Mouse (Mus musculus) midbrain, embryonic 13.5 days (tissue): ENCODE data around the gene Ttn. TPM values are rescaled to one million over a fixed set of nuclear protein-coding genes. Genes with fewer than 3 reads are reported as not detected.

Experiments used
- ATAC-seq: fragments of 200-750 bp; cut with Nextera tagmentation; 2 replicates; pipeline ENCODE4 v1.8.0; 2017; ENCODE audit warnings: mild to moderate bottlenecking, moderate TSS enrichment, moderate library complexity
- H3K27ac ChIP-seq: fragments of 300-500 bp; sonication (generic); 2 replicates; pipeline ENCODE4 v1.5.1; 2015; ENCODE audit warnings: inconsistent platforms, mild to moderate bottlenecking, moderate library complexity
- H3K27me3 ChIP-seq: fragments of 300-500 bp; sonication (generic); 2 replicates; pipeline ENCODE4 v1.6.1; 2015; ENCODE audit warnings: mild to moderate bottlenecking, inconsistent platforms
- H3K36me3 ChIP-seq: fragments of 300-500 bp; sonication (generic); 2 replicates; pipeline ENCODE4 v1.6.1; 2015; ENCODE audit warnings: mild to moderate bottlenecking, inconsistent platforms
- H3K4me1 ChIP-seq: fragments of 300-500 bp; sonication (generic); replicated peaks from 2 replicates; pipeline ENCODE4 v1.6.1; 2015; ENCODE audit warnings: inconsistent platforms
- H3K4me2 ChIP-seq: fragments of 300-500 bp; sonication (generic); replicated peaks from 2 replicates; pipeline ENCODE4 v1.6.1; 2015; ENCODE audit warnings: moderate library complexity, mild to moderate bottlenecking, inconsistent platforms
- H3K4me3 ChIP-seq: fragments of 300-500 bp; sonication (generic); replicated peaks from 2 replicates; pipeline ENCODE4 v1.5.1; 2015; ENCODE audit warnings: mild to moderate bottlenecking, inconsistent platforms
- H3K9ac ChIP-seq: fragments of 300-500 bp; sonication (generic); replicated peaks from 2 replicates; pipeline ENCODE4 v1.6.1; 2015; ENCODE audit warnings: mild to moderate bottlenecking, inconsistent platforms
- H3K9me3 ChIP-seq: fragments of 300-500 bp; sonication (generic); 2 replicates; pipeline ENCODE4 v1.6.1; 2016; ENCODE audit warnings: mild to moderate bottlenecking, inconsistent platforms
- WGBS: fragments of 180-500 bp; shearing (Covaris S2); methylation state at CpG from one replicate; pipeline ENCODE4 v1.1.7; 2015; 5-methylcytosine and 5-hydroxymethylcytosine counted together
- polyA plus RNA-seq: library from polyadenylated mRNA; unstranded; fragments of >200 nt; fragmentation: Nextera tagmentation; extraction: Ambion mirVana; gene quantifications from 2 replicates; pipeline ENCODE4 v1.2.1, GENCODE M21; 2015

Gene Ttn
- polyA plus RNA-seq, 1 experiment from 2014 or later: 0.30 TPM

GRCm38 (mm10) chr2:76762154-76762553, 220.2 kb downstream of the Ttn start:
- 96% methylated on average over 6 of the region's 6 CpGs for WGBS
- no peaks in the 10 kb centered on the region for H3K36me3 ChIP-seq

GRCm38 (mm10) chr2:76756461-76756860, 225.9 kb downstream of the Ttn start:
- 95% methylated on average over 15 of the region's 15 CpGs for WGBS
- peaks cover 20% of the 10 kb centered on the region for H3K9me3 ChIP-seq
- no peak for ATAC-seq

More at GRCm38 (mm10) chr2:76762154-76762553, 220.2 kb downstream of the Ttn start:
- no peak for ATAC-seq
- Histone ChIP-seq H3K4me1 (no peaks in the 10 kb centered on the region), H3K9ac (no peak overlapping the region), H3K27me3 (no peaks in the 10 kb centered on the region), H3K4me2 (no peak overlapping the region), H3K9me3 (peaks cover 11% of the 10 kb centered on the region), H3K4me3 (no peak overlapping the region), H3K27ac (no peak overlapping the region)

DNA sequence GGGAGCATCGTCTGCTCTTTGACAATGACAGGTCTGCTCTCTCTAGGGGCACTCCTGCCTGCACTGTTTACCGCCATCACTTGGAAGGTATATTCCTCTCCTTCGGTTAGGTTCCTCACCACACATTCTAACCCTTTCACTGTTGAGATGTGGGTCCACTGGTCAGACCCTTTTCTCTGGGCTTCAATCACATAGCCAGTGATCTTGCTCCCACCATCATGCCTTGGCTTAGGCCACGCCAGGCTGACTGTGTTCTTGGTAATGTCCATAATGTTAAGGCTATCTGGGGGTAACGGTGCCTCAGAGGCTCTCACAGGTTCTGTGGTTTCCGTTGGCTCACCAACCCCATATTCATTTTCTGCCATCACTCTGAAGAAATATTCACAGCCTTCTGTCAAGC, 230.4 kb downstream of the Ttn start:
- no peak overlapping the region for H3K4me3 ChIP-seq

More at GRCm38 (mm10) chr2:76756461-76756860, 225.9 kb downstream of the Ttn start:
- no peaks in the 10 kb centered on the region for H3K4me1 ChIP-seq
- no peak overlapping the region for H3K27ac ChIP-seq
- H3K4me2 ChIP-seq: no peak overlapping the region
- no peak overlapping the region for H3K4me3 ChIP-seq
- H3K36me3 ChIP-seq: no peaks in the 10 kb centered on the region
- H3K27me3 ChIP-seq: no peaks in the 10 kb centered on the region
- H3K9ac ChIP-seq: no peak overlapping the region

DNA sequence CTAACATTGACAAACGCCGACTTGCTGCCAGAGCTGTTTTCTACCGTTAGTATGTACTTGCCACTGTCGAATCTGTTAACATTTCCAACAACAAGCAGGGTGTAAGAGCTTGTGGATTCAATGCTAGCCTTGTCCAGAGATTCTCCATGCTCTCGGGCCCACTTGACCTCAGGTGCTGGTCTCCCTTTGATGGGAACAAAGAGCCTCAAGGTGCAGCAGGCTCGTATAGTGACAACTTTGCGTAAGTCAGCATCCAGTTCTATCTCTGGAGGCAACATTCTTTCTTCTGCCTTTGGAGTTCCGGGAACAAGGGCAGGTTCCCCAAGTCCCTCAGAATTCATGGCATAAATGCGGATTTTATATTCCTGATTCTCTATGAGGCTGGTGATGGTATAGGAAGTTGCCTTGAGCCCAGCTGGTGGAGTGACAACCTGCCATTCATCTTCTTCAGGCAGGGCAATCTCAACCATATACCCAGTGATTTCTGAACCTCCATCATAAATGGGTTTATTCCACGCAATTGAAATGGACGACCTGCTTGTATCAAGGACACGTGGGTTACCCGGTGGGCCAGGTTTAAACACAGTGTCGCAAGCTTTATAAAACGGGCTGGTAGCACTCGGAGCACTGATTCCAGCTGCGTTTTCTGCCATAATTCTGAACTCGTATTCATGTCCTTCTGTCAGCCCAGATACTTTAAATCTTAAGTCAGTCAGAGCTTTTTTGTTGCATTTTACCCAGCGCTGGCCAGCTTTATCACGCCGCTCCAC, 232.8 kb downstream of the Ttn start:
- Histone ChIP-seq H3K4me3 (no peak overlapping the region), H3K36me3 (no peaks in the 10 kb centered on the region; the same call in 1 of the 2 replicates), H3K27me3 (no peaks in the 10 kb centered on the region), H3K9ac (no peak overlapping the region), H3K9me3 (peaks cover 20% of the 10 kb centered on the region; the same call in 1 of the 2 replicates), H3K27ac (no peak overlapping the region), H3K4me1 (no peaks in the 10 kb centered on the region), H3K4me2 (no peak overlapping the region)
- ATAC-seq: no peak
- 95% methylated on average over 21 of the region's 21 CpGs for WGBS

More for the DNA sequence above, 230.4 kb downstream of the Ttn start:
- WGBS: 90% methylated on average over 6 of the region's 6 CpGs
- no peaks in the 10 kb centered on the region for H3K4me1 ChIP-seq
- no peak overlapping the region for H3K27ac ChIP-seq
- H3K9me3 ChIP-seq: peaks cover 20% of the 10 kb centered on the region
- no peak overlapping the region for H3K9ac ChIP-seq
- H3K36me3 ChIP-seq: no peaks in the 10 kb centered on the region; the same call in 1 of the 2 replicates
- no peak overlapping the region for H3K4me2 ChIP-seq
- H3K27me3 ChIP-seq: no peaks in the 10 kb centered on the region
- no peak for ATAC-seq

DNA sequence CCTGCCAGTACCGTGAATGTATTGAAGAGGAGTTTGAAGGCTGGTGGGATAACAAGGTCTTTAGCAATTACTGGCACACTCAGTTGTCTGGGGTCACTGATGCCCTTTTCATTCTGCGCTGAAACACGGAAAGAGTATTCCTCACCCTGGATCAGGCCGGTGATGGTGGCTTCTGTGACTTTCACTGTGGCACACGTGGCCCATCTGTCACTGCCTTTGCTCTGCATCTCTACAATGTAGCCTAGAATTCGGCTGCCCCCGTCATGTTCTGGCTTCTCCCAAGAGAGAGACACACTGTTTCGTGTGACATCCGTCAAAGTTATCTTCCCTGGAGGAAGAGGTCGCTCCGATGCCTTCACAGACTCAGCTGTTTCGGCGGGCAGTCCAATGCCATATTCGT, 233.7 kb downstream of the Ttn start:
- Histone ChIP-seq H3K4me3 (no peak overlapping the region), H3K4me2 (no peak overlapping the region), H3K9ac (no peak overlapping the region), H3K9me3 (peaks cover 20% of the 10 kb centered on the region; the same call in 1 of the 2 replicates), H3K36me3 (no peaks in the 10 kb centered on the region; the same call in 1 of the 2 replicates), H3K4me1 (no peaks in the 10 kb centered on the region), H3K27ac (no peak overlapping the region), H3K27me3 (no peaks in the 10 kb centered on the region)
- no peak for ATAC-seq
- WGBS: 96% methylated on average over 14 of the region's 14 CpGs

GRCm38 (mm10) chr2:76719650-76720049, 262.7 kb downstream of the Ttn start:
- Histone ChIP-seq H3K9ac (no peak overlapping the region), H3K36me3 (peaks cover 24% of the 10 kb centered on the region), H3K4me1 (no peaks in the 10 kb centered on the region), H3K4me2 (no peak overlapping the region), H3K27ac (no peak overlapping the region), H3K9me3 (peaks cover 18% of the 10 kb centered on the region), H3K27me3 (no peaks in the 10 kb centered on the region), H3K4me3 (no peak overlapping the region)
- 95% methylated on average over 14 of the region's 14 CpGs for WGBS
- no peak for ATAC-seq

DNA sequence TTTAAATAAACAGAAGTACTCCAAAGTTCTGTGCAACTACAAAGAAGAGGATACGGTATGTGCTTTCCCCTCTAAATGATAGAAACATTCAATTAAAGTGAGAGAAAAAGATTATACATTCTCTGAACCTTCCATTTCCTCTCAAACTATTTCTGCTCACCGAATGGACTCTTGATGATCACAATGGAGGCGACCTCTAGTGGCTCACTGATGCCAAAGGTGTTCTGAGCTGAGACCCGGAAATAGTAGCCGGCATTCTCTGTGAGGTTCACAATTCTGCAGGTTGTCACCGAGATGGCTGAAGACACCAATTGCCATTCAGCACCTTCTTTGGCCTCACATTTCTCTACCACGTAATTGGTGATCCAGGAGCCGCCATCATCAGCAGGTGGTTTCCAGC, 267.4 kb downstream of the Ttn start:
- ATAC-seq: no peak
- H3K9me3 ChIP-seq: peaks cover 23% of the 10 kb centered on the region
- H3K36me3 ChIP-seq: peaks cover 38% of the 10 kb centered on the region
- no peak overlapping the region for H3K4me3 ChIP-seq
- H3K27me3 ChIP-seq: no peaks in the 10 kb centered on the region
- no peaks in the 10 kb centered on the region for H3K4me1 ChIP-seq
- H3K27ac ChIP-seq: no peak overlapping the region
- H3K9ac ChIP-seq: no peak overlapping the region
- H3K4me2 ChIP-seq: no peak overlapping the region
- WGBS: 76% methylated on average over 8 of the region's 8 CpGs

DNA sequence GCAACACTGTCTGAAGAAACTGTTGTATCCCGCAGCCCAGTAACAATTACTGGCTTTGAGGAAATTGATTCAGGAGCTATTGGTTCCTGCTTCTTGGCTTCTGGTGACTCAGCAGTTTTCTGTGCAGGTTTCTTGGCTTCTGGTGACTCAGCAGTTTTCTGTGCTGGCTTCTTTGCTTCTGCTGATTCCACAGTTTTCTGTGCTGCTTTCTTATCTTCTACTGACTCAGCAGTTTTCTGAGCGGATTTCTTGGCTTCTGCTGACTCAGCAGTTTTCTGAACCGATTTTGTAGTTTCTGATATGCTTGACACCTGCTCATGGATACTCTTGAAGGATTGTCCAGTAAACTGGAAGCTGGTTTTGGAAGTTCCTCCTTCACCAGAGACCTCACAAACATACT, 273.8 kb downstream of the Ttn start:
- ATAC-seq: no peak
- Histone ChIP-seq H3K27ac (no peak overlapping the region), H3K9me3 (peaks cover 22% of the 10 kb centered on the region), H3K36me3 (peaks cover 29% of the 10 kb centered on the region), H3K9ac (no peak overlapping the region), H3K4me3 (no peak overlapping the region), H3K4me1 (no peaks in the 10 kb centered on the region), H3K4me2 (no peak overlapping the region), H3K27me3 (no peaks in the 10 kb centered on the region)
- WGBS: 97% methylated on average over 3 of the region's 3 CpGs

- ATAC-seq: no peak
- H3K27ac ChIP-seq: no peak overlapping the region
- H3K36me3 ChIP-seq: peaks cover 20% of the 10 kb centered on the region
- 91% methylated on average over 13 of the region's 13 CpGs for WGBS
- H3K4me2 ChIP-seq: no peak overlapping the region
- no peak overlapping the region for H3K9ac ChIP-seq
- no peak overlapping the region for H3K4me3 ChIP-seq
- H3K4me1 ChIP-seq: no peaks in the 10 kb centered on the region
- no peaks in the 10 kb centered on the region for H3K27me3 ChIP-seq
- peaks cover 16% of the 10 kb centered on the region for H3K9me3 ChIP-seq
Measured at GRCm38 (mm10) chr2:76705655-76706054, 276.7 kb downstream of the Ttn start.

GRCm38 (mm10) chr2:76702751-76703150, 279.6 kb downstream of the Ttn start:
- Histone ChIP-seq H3K27ac (no peak overlapping the region), H3K9ac (no peak overlapping the region), H3K4me2 (no peak overlapping the region), H3K27me3 (no peaks in the 10 kb centered on the region), H3K36me3 (peaks cover 6% of the 10 kb centered on the region; the same call in 1 of the 2 replicates), H3K4me3 (no peak overlapping the region), H3K9me3 (no peaks in the 10 kb centered on the region), H3K4me1 (no peaks in the 10 kb centered on the region)
- 90% methylated on average over 5 of the region's 5 CpGs for WGBS
- no peak for ATAC-seq

DNA sequence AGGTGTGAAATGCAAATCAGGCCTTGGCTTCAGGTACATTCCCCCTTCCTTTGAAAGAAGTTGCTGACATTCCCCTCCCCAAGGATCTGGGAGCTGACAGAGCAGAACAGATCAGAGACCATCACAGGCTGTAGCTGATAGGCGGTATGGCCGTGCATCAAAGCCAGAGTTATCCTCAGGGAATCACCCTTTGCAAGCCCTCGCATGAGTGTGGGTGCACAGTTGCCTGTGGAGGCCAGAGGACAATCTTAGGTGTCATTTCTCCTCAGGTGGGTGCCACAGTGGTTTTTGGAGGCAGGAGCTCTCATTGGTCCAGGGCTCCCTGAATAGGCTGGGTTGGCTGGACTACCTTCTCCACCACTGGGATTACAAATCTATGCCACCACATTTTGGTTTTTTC, 280.2 kb downstream of the Ttn start:
- H3K27me3 ChIP-seq: no peaks in the 10 kb centered on the region
- ATAC-seq: no peak
- no peak overlapping the region for H3K4me3 ChIP-seq
- no peak overlapping the region for H3K9ac ChIP-seq
- H3K4me1 ChIP-seq: no peaks in the 10 kb centered on the region
- no peak overlapping the region for H3K27ac ChIP-seq
- H3K4me2 ChIP-seq: no peak overlapping the region
- no peaks in the 10 kb centered on the region for H3K9me3 ChIP-seq
- peaks cover 11% of the 10 kb centered on the region for H3K36me3 ChIP-seq
- 93% methylated on average over 3 of the region's 3 CpGs for WGBS

DNA sequence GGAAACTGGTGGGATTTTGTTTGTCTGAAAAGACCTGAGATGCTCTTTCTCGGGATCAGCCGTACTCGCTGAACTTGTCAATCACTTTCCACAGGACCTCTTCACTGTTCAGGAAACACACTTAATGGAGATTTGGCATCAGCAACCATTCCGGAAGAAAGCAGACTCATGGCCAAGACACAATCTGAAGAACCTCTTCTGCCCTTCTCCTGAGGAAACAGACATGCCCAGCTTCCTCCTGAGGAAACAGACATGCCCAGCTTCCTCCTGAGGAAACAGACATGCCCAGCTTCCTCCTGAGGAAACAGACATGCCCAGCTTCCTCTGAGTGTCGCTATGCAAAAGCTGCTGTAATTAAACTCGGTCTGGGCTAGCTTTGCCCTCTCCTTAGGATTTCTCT, 287.1 kb downstream of the Ttn start:
- no peak for ATAC-seq
- no peaks in the 10 kb centered on the region for H3K9me3 ChIP-seq
- no peaks in the 10 kb centered on the region for H3K27me3 ChIP-seq
- H3K4me2 ChIP-seq: no peak overlapping the region
- H3K4me3 ChIP-seq: no peak overlapping the region
- peaks cover 63% of the 10 kb centered on the region for H3K36me3 ChIP-seq
- WGBS: 88% methylated on average over 6 of the region's 6 CpGs
- H3K4me1 ChIP-seq: no peaks in the 10 kb centered on the region
- H3K9ac ChIP-seq: no peak overlapping the region
- no peak overlapping the region for H3K27ac ChIP-seq

- WGBS: 85% methylated on average over 5 of the region's 5 CpGs
- Histone ChIP-seq H3K36me3 (peaks cover 67% of the 10 kb centered on the region), H3K27ac (no peak overlapping the region), H3K4me3 (no peak overlapping the region), H3K9ac (no peak overlapping the region), H3K4me1 (no peaks in the 10 kb centered on the region), H3K9me3 (no peaks in the 10 kb centered on the region), H3K4me2 (no peak overlapping the region), H3K27me3 (no peaks in the 10 kb centered on the region)
- no peak for ATAC-seq
Measured at GRCm38 (mm10) chr2:76693765-76694164, 288.6 kb downstream of the Ttn start.
